Mouse (Mus musculus) layer of hippocampus, adult 18-20 months (tissue): ENCODE measurements at regions not wholly inside any gene's neighbourhood (a gene's known extent, or its start where the extent isn't known, plus 50 kb on each side); places are given as distances from the start of the nearest gene placed in this dataset.
"Not testable (repeated sequence)": the region's sequence is repeated elsewhere in the genome, so short reads cannot be mapped to it uniquely, and the experiment has no call there.

Experiments
- DNase-seq, 2 experiments: peaks; one replicate each; pipeline ENCODE4 v3.0.0; 2022; ENCODE audit warnings: low spot score in 2 of 2

DNA sequence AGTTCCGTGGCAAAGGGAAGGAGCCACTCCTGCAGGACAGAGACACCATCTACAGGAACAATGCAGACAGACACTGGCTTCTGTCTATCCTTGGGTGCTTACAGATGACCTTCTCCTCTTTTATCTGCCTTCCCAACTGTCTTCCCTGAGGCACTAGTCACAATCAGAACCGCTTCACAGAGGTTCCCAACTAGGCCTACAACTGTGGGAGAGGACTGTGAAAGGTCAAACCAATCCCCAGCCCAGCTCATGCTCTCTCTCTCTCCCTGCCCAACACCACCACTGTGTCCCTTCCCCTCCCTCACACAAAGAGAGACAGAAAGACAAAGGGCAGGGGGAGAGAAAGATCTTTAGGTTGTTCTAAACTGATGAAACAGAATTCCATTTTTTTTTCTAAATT, 61.3 kb downstream of the Tmem17 start:
- no peak for DNase-seq

DNA sequence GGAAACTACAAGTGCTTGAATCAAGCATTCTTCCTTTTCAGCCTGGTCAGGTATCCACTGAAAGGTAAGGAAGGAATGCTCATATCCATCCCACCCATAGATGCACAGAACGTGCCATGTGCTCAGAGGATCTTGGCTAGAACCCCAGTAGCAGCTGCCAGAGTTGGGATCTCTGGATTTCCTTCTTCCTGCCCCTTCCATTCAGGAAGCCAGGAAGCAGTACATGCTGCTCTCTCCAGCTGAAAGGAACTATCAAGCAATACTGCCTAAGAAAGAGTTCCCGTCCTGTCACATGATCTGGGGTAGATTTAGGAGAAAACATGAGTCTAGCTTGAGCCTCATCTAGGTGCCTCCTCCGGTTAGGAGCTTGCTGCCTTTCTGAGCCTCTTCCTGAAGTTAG, 61.9 kb downstream of the Tmem17 start:
- no peak for DNase-seq

DNA sequence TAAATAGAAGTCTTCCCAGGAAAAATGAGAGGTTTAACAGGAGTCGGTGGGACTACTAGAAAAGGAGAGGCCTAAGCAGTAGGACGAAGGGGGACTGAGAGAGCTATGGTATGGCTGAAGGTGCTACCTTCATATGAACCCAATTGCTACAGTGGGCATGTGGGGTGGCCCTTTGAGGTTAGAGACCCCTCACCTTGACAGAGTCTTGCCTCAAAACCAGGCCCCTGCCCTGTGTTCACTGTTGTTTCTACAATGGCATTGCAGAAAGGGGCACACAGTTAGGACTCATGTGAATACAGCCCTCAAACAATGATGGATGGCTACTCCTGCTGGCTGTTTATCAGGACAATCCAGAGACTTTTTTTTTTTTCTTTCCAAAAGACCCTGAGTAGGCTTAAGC, 62.6 kb downstream of the Tmem17 start:
- DNase-seq = no peak

DNA sequence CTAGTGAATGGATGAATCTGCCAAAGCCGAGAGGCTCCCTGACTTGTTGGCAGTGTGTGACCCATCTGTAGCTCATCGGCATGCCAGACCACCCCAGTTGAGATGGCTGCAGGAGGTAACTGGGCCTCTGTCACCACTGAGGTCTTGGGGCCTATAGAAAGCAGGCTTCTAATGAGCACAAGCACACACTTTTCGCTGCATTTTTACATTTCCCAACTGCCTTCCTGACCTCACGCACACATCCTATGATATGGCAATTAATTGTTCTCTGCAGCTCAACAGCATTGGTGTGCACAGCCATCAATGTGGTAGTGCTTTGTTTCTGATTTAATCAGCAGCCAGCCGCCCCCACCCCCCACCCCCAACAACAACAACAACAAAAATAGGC, 72.2 kb downstream of the Tmem17 start:
- DNase-seq = no peak

DNA sequence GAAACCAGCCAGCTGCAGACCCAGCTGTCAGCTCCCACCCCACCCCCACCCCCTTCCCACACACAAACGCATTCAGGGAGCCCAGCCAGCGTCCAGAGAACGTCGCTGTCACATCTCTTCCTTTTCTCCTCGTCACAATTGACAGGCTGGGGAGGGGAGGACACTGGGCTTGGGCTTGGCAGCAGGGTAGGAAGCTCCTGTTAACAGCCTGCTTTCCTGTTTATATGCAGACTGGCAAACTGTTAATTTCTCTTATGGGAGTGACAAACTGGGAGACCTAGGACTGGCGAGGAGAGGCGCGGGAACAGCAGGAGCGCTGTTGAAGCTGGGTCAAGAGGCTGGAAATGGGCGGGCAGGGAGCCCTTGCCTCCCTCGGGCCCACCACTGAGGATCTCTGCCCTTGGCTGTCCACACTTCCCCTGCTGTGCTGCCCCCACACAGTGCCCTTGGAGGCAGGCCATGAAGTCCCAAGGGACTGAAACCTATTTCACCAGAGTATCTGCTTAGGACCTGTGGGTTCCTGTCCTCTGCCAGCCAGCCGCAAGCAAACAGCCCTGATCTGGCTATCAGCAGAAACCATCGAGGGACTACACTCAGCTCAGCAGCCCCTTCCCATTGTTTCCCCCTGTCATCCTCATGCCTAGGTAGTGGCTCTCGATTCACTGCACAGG, 72.7 kb downstream of the Tmem17 start:
- peak; percentile 4 to 43 for DNase-seq

DNA sequence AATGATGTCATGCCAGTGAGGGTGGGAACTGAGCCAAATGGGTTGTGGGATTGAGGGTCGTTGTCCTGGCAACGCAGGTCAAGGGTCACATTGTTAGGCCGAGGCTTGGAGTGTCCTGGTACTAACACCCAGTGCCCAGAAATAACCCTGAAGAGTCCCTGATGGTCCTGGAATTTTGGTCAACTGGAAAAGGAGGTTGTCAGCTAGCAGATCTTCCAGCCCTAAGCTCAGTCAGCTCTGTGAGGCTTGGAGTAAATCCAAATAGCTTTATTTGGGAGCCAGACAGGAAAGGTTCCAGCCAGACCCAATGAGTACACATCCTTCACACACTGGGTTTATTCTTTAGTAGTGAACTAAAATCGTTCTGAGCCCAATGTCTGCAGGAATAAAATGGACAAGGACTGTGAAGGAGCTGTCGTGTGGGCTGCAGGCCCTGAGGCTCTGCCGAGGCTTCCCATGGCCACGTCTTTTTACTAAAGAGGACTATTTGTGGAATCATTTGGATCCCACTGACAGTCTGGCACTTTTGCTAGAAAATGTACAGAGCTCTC, 75.9 kb downstream of the Tmem17 start:
- DNase-seq = peak; percentile 26 to 66

DNA sequence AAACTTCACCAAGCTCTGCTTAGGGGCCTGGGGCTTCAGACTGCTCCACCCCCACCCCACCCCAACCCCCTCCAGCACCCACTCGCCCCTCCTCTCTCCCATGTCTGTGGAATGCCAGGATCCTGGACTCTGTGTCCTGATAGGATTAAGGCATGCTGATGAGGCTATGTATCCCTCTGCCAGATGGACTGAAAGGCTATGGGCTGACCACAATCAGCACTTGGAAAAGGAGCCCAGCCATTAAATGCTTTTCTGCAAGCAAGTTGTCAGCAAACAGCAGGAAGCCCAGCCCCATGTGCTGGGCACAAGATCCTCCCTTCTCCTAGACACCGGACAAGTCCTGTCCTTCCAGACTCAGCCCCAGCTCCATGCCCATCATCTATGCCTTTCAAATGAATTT, 76.7 kb downstream of the Tmem17 start:
- no peak for DNase-seq

DNA sequence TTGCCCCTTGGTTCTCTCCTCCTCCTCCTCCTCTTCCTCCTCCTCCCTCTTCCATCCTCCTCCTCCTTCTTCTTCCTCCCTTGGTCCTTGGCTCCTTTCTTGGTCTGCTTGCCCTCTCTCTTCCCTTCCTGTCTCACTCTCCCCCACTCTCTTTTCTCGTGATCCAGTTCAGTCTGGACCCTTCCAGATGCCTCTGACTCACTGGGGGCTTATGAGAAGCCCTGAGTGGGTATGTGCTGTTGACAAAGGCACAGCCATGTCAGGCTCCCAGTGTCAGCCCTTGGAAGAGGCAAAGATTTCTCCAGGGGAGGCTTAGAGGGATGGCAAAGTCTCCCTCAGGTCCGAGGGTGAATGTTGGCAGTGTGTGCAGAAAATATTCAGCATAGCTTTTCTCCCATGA, 78.0 kb downstream of the Tmem17 start:
- no peak for DNase-seq

DNA sequence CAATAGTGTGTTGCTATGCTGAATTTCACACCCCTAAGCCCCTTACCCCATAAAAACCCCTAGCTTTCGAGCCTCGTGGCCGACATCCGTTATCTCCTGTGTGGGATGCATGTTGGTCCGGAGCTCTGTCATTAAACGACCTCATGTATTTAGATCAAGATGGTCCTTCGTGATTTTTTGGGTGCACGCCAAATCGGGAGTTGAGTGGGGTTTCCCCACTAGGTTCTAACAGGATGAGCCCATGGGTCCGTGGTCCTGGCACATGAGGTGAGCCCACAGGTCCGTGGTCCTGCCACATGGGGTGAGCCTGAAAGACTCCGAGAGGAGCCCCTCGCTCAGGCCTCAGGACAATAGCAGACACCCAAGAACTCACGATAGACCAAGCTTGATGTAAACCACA, 79.2 kb downstream of the Tmem17 start:
- not testable (repeated sequence) for DNase-seq

DNA sequence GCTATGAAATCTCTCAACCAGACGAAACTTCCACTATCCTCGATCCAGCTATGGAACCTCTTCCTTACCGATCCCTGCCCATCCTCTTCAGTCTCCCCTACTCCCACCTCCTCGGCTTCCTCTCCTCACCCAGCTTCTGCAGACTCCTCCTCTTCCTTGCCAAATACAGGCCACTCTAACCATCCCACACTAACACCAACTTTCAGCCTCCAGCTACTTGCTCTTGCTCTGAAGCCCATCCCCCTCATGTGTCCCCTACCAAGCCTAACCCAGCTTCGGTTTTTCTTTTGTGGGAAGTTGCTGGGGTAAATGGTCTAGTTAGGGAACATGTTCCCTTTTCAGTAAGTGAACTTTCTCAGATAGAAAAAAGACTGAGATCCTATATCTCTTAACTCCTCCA, 80.8 kb downstream of the Tmem17 start:
- DNase-seq = no peak

DNA sequence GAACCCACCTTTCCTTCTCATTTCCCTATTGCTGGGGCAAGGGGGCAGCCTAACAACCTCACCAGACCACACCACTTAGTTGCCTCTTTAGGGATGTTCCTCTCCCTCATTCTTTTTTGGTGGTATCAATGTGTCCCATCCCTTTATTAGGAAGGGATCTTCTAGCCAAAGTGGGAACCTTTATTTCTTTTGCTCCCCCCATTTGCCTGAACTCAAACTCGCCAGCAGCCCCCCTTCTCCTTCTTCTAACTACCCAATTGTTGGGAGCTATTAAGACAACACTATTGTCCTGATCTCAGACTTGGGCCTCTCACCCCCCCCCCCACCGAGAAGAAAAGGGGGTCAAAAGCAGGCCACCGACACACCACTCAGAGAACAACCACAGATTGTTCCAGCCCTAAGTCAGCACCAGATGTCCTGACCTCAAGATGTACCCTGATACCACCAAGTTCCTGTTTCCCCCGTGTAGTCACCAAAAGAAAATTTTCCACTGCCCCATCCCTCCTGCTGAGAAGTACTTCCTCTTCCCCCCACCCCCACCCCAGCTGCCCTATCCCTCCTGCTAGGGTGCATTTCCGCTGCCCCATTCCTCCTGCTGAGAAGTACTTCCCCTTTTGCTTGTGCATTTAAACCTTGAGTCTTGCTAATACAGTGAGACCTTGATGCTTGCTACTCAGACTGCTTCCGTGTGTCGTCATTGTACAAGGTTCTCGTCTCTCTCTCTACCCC, 84.4 kb downstream of the Tmem17 start:
- DNase-seq = no peak

DNA sequence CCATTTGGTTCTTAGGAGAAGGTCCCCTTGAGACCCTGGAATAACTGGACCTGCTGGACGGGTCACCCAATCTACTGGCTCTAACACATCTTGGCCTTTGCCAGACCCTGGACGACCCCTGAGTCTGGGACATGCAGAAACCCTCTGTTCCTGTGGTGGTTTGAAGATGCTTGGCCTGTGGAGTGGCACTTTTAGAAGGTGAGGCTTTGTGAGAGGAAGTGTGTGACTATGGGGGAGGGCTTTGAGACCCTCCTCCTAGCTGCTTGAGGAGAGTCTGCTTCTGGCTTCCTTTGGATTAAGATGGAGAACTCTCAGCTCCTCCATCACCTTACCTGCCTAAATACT, 84.9 kb downstream of the Tmem17 start:
- no peak for DNase-seq

DNA sequence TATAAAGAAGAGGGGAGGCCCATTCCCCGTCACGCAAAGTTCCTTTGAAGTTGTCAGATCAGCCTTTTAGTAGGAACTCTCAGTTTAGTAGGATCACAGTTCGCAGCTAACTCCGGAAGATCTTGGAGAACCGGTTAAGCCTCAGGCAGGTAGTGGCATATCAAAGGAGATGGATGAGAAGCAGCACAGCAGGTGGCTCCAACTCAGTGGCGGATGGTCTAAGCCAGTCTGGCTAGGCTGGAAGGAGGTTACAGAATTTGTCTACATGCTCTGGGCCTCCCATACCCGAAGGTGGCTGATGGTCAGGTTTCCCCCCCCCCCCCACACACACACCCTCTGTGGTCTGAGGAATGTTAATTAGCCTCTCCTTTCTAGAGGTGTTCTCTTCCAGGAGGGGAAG, 88.5 kb downstream of the Tmem17 start:
- no peak for DNase-seq

DNA sequence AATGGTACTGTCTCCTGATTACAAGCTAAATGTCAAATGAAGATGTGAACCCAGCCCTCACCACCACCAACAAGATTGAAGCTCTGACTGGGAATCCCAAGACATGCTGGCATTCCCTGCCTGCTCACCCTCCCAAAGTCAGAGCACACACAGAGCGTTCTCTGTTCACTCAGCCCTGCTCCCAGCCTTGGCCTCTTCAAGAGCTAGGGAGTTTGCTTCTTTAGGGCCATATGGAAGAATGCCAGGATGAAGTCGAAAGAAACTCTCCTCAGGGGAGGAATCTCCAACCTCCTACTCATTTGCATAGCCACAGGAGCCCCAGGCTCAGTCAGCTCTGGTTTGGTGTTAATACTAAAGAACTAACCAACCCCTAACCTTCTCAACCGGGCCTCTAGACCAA, 90.1 kb downstream of the Tmem17 start:
- DNase-seq = no peak

DNA sequence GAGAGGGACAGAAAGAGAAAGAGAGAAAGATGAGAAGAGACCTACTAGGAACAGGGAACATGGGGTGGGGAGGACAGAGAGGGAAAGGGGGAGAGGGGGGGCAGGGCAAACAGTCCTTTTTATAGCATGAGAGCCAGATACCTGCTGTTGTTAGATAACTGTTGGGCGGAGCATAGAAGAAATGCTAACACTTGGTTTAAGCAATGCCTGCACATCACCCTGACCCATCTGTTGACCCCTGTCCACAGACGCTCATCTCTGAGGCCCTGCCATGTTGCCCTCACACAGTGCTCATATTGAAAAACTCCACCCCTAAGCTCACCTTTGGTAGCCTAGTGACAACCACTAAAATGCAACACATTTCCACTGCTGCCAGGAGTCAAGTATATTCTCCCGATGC, 90.7 kb downstream of the Tmem17 start:
- no peak for DNase-seq

DNA sequence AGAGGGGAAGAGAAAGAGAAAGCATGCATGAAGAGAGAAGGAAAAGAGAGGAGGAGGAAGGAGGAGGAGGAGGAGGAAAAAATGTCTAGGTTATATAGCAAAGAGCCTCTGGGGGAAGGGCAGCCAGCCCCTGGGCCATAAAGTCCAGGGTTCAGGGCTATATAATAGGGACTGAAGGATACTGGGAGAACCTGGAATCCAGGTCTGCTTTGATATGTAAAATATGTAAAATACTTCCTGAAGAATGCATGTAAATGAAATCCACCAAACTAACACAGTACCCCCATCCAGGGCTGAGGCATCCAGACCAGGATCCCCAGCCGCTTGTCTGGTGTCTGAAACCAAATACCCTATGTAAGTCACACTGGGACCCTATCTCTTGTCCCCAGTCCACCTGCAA, 91.5 kb downstream of the Tmem17 start:
- no peak for DNase-seq

DNA sequence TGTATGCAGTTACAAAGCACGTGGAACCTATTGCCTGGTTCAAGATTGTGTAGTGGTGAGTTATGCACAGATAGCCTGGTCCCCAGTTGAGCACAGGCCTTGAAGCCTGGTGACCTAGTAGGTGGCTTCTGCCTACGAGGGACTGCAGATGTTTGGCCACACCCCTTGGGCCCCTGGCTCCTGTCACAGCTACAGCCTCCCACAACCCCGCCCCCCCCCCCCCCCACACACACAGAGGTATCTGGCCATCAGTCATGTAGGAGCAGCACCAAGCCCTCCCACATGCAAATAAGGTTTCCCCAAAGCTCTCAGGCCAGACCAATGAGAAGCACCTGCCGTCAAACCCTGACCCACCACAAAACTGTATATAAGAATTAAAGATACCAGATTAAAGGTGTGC, 94.5 kb downstream of the Tmem17 start:
- DNase-seq = no peak

DNA sequence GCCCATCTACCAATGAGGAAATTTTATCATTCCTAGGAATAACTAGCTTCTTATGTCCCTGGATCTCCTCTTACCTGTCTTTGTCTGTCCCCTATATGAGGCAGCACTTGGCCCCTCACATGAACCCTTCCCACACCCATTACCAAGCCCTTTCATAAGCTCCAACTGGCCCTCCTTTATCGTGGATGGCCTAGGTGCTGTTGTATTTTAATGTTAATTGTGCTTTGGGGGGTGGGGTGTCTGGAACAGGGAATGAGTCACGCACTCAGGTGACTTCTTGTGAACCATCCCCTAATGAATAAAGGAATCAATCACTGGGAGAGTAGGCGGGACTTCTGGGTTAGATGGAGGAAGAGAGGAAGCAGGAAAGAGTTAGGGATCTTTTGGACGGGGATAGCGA, 95.8 kb downstream of the Tmem17 start:
- no peak for DNase-seq

DNA sequence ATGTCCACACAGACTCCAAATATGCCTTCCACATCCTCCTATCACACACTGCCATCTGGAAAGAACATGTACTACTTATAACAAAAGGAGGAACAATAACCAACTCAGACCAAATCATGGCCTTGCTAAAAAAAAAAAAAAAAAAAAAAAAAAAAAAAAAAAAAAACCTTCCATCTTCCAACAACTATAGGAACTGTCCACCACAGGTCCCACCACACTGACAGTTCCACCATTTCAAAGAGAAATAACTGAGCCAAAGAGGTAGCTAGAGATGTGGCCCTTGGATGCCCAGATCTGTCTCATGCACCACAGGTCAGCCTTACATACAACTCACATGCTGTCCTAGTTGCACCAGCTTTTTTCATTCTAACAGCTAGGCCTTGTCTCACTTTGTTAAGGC, 97.1 kb downstream of the Tmem17 start:
- DNase-seq = no peak

DNA sequence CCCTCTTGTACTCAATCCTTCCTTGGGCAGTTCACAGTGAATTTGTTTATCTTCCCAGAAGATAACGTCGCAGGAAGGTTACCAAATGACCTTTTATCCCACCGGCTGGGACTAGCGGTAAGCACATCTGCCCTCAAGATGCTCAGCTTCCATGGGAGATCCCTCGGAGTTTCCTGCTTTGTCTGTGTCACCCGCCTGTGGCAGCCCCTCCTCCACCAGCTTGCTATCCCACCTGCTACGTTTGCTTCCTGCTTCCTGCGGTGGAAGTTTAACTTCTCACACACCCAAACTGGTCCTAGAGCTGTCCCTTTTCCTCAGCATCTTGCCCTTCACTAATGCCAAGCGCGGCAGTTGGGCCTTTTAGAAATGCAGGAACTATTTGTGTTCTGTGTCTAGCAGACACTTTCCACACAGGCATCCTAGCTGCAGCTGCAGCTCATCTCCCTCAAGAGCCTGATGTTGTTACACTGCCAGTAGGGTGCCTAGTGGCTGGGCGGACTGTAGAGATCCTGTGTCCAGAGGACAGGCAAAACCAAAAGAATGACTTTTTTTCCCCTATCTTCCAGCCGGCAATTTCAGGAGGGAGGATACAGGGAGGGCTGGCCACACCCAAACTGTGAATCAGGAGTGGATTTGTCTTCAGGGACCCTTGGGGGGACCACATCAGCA, 98.7 kb downstream of the Tmem17 start:
- DNase-seq = no peak

DNA sequence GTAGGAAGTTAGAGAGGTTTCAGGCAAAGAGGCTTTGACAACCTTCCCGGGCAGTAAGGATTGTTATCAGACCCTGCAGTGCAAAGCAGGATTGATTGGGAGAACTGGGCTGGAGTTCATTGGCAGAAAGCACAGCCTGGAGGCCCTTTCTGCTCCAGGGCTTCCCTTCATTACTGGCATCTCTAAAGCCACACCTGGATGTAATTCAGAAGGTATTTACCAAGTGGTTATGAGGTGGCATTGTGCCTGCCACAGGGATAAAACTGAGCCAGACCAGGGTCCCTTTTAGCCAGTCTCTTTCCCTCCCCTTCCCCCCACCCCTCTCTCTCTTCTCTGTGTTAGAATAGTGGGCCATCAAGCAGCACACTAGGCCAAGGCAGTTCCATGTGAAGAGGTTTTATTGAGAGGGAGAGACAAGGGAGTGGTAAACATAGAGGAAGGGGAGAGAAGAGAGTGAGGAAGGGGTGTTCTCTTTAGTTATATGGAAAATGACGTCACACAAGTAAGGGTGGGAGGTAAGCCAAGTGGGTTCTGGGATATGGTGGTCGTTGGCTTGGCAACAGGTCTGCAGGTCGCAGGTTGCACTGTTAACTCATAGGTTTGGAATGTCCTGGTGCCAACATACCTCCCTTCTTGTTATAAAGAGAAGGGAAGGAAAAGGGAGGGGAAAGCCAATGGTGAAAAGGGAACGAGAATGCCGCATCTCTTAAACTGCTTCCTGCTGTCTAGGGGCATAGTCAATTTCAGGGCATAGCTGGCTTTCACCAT, 99.4 kb downstream of the Tmem17 start:
- DNase-seq = no peak

DNA sequence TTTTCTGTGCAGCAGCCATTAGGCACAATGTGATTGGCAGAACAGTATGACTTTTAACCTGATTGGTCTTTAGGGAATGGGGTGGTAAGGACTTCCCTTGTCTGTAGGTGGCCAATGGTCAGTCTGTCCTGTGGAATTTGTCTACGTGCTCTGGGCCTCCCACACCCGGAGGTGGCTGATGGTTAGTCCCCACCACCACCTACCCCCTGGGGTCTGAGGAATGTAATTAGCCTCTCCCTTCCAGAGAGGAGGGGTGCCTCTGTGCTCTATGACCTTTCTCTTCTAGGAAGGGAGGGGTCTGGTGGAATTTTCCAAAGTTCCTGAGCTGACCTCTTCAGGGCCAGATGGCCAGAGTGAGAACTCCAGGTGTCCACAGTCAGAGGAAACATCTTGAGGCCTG, 101.6 kb downstream of the Tmem17 start:
- no peak for DNase-seq
